Comparison of ENCODE assay signal across 8 mouse cellular contexts in genomic region chr5:139344687-139345363, GRCm38 (mm10). TPM values are rescaled to one million over a fixed set of nuclear protein-coding genes. Genes with fewer than 3 reads are reported as not detected.
A peak's percentile ranks its signal among the peaks of the same experiment; 100 is the strongest.
DNase-seq lines count a peak whose midpoint lies in the region; ATAC-seq and TF ChIP-seq lines count a peak whose summit lies in the region.

No protein-coding gene starts in this region.

- WGBS in heart, embryonic 12.5 days, result under 1% methylated on average over 33 of the region's 33 CpGs
- WGBS in kidney, postnatal 0 days, result under 1% methylated on average over 33 of the region's 33 CpGs
- WGBS in liver, embryonic 12.5 days (ENCODE audit: insufficient replicate concordance), result under 1% methylated on average over 33 of the region's 33 CpGs
- under 1% methylated on average over 33 of the region's 33 CpGs for WGBS in stomach, embryonic 15.5 days

- TF ChIP-seq CTCF in C2C12 (IDR thresholded peaks at IDR 0.05; ENCODE audit: control insufficient read depth, insufficient read depth, insufficient read length), result no peak
- no peak for TF ChIP-seq CTCF in brain, embryonic 14.5 days (IDR thresholded peaks at IDR 0.05; ENCODE audit: borderline replicate concordance, extremely low read depth, insufficient read depth, insufficient read length)
- no peak for TF ChIP-seq CTCF in kidney, postnatal 0 days (IDR thresholded peaks at IDR 0.05; ENCODE audit: low read depth)

- H3K9me3 ChIP-seq in erythroblast, embryonic 14.5 days (ENCODE audit: control insufficient read depth, low read length), result no peaks in the 10 kb centered on the region
- H3K9me3 ChIP-seq in heart, embryonic 12.5 days (replicated peaks), result no peaks in the 10 kb centered on the region
- no peaks in the 10 kb centered on the region for H3K9me3 ChIP-seq in kidney, postnatal 0 days (replicated peaks; ENCODE audit: low read length)
- no peaks in the 10 kb centered on the region for H3K9me3 ChIP-seq in liver, embryonic 12.5 days (replicated peaks)
- H3K9me3 ChIP-seq in stomach, embryonic 15.5 days, result no peaks in the 10 kb centered on the region

- peak overlapping the region; percentile 12; the same call in 1 of the 2 replicates for H3K27ac ChIP-seq in heart, embryonic 12.5 days (ENCODE audit: poor library complexity, severe bottlenecking)
- H3K27ac ChIP-seq in kidney, postnatal 0 days, result peak overlapping the region; percentile 89
- peak overlapping the region; percentile 80 for H3K27ac ChIP-seq in liver, embryonic 12.5 days
- peak overlapping the region; percentile 81 for H3K27ac ChIP-seq in stomach, embryonic 15.5 days

- H3K9ac ChIP-seq in heart, embryonic 12.5 days, result peak overlapping the region; percentile 85
- H3K9ac ChIP-seq in kidney, postnatal 0 days (ENCODE audit: low read depth, low read length), result peak overlapping the region; percentile 96
- peak overlapping the region; percentile 91 for H3K9ac ChIP-seq in liver, embryonic 12.5 days
- peak overlapping the region; percentile 70 for H3K9ac ChIP-seq in stomach, embryonic 15.5 days

- peaks cover 17% of the 10 kb centered on the region for H3K79me2 ChIP-seq in C2C12 (ENCODE audit: control insufficient read depth, insufficient read depth)

- H3K4me2 ChIP-seq in heart, embryonic 12.5 days, result peak overlapping the region; percentile 94
- peak overlapping the region; percentile 96 for H3K4me2 ChIP-seq in kidney, postnatal 0 days (ENCODE audit: low read length)
- peak overlapping the region; percentile 96 for H3K4me2 ChIP-seq in liver, embryonic 12.5 days
- peak overlapping the region; percentile 79 for H3K4me2 ChIP-seq in stomach, embryonic 15.5 days

- H3K36me3 ChIP-seq in C2C12 (ENCODE audit: control insufficient read depth, insufficient read depth), result peaks cover 20% of the 10 kb centered on the region
- H3K36me3 ChIP-seq in erythroblast, embryonic 14.5 days (ENCODE audit: control insufficient read depth), result peaks cover 32% of the 10 kb centered on the region
- H3K36me3 ChIP-seq in heart, embryonic 12.5 days, result peaks cover 27% of the 10 kb centered on the region
- peaks cover 19% of the 10 kb centered on the region; the same call in 1 of the 2 replicates for H3K36me3 ChIP-seq in kidney, postnatal 0 days (ENCODE audit: insufficient read depth, low read length)
- H3K36me3 ChIP-seq in liver, embryonic 12.5 days, result peaks cover 30% of the 10 kb centered on the region
- peaks cover 16% of the 10 kb centered on the region for H3K36me3 ChIP-seq in stomach, embryonic 15.5 days

- peak; percentile 95 for ATAC-seq in heart, embryonic 12.5 days (ENCODE audit: insufficient number of reproducible peaks, low FRiP score)
- peak; percentile 92 for ATAC-seq in kidney, postnatal 0 days (replicated peaks; ENCODE audit: low FRiP score, low read depth)
- peak; percentile 88 for ATAC-seq in liver, embryonic 12.5 days
- ATAC-seq in stomach, embryonic 15.5 days (ENCODE audit: insufficient read depth, low FRiP score, low read depth), result peak; percentile 90

- peak; percentile 50; the same call in 1 of the 2 replicates for TF ChIP-seq POLR2A in brain, embryonic 14.5 days (IDR thresholded peaks at IDR 0.05; ENCODE audit: borderline replicate concordance, extremely low read depth, insufficient read depth, insufficient read length, poor library complexity, severe bottlenecking)

- H3K27me3 ChIP-seq in C2C12 (ENCODE audit: control insufficient read depth, insufficient read depth, insufficient read length), result no peaks in the 10 kb centered on the region
- no peaks in the 10 kb centered on the region for H3K27me3 ChIP-seq in erythroblast, embryonic 14.5 days (ENCODE audit: control insufficient read depth)
- peaks cover 26% of the 10 kb centered on the region for H3K27me3 ChIP-seq in heart, embryonic 12.5 days (replicated peaks)
- no peaks in the 10 kb centered on the region for H3K27me3 ChIP-seq in kidney, postnatal 0 days (ENCODE audit: insufficient read depth, low read length)
- 0 out of 2 replicates have a peak, but pooled peaks cover 10% of the 10 kb centered on the region for H3K27me3 ChIP-seq in liver, embryonic 12.5 days (replicated peaks)
- H3K27me3 ChIP-seq in stomach, embryonic 15.5 days (replicated peaks), result no peaks in the 10 kb centered on the region

- H3K4me1 ChIP-seq in erythroblast, embryonic 14.5 days (ENCODE audit: control insufficient read depth), result peaks cover 56% of the 10 kb centered on the region
- H3K4me1 ChIP-seq in heart, embryonic 12.5 days (replicated peaks), result peaks cover 20% of the 10 kb centered on the region
- peaks cover 8% of the 10 kb centered on the region; the same call in 1 of the 2 replicates for H3K4me1 ChIP-seq in kidney, postnatal 0 days (replicated peaks; ENCODE audit: insufficient read depth, low read length)
- H3K4me1 ChIP-seq in liver, embryonic 12.5 days, result peaks cover 34% of the 10 kb centered on the region
- H3K4me1 ChIP-seq in stomach, embryonic 15.5 days, result peaks cover 8% of the 10 kb centered on the region

- H3ac ChIP-seq in C2C12 (ENCODE audit: control insufficient read depth, insufficient read length, low read depth), result peak overlapping the region; percentile 76

- peak; percentile 97 for DNase-seq in brain, embryonic 14.5 days (ENCODE audit: low read depth)
- DNase-seq in kidney, postnatal 0 days (ENCODE audit: low spot score), result peak; percentile 98
- DNase-seq in natural killer cell, adult 2 months (ENCODE audit: low spot score in 2 of 2), result peak; percentile 94 to 95

- H3K4me3 ChIP-seq in C2C12 (ENCODE audit: insufficient read depth, poor library complexity, severe bottlenecking), result peak overlapping the region; percentile 64
- peak overlapping the region; percentile 78 for H3K4me3 ChIP-seq in erythroblast, embryonic 14.5 days (replicated peaks)
- peak overlapping the region; percentile 75 for H3K4me3 ChIP-seq in heart, embryonic 12.5 days
- peak overlapping the region; percentile 91 for H3K4me3 ChIP-seq in kidney, postnatal 0 days (replicated peaks; ENCODE audit: low read depth, low read length)
- H3K4me3 ChIP-seq in liver, embryonic 12.5 days, result peak overlapping the region; percentile 86
- peak overlapping the region; percentile 59 for H3K4me3 ChIP-seq in stomach, embryonic 15.5 days (replicated peaks)

- H3K79me3 ChIP-seq in C2C12 (ENCODE audit: low read depth), result peaks cover 7% of the 10 kb centered on the region

TF ChIP-seq in C2C12, 6 proteins besides CTCF, POLR2A, EP300 and RAD21:
- TF ChIP-seq USF1 (IDR thresholded peaks at IDR 0.05; ENCODE audit: low read depth) (no peak), CEBPB (IDR thresholded peaks at IDR 0.05; ENCODE audit: low read depth) (peak; percentile 92), MAX (IDR thresholded peaks at IDR 0.05) (peak; percentile 14)
TF ChIP-seq in C2C12: peak in this region for 2.

RNA-seq across cellular contexts. Expression of gene Cox19, which starts 6.4 kb away (rescaled TPM):
- polyA plus RNA-seq in C2C12 (2012; fragmentation: generic; extraction: Trizol), result 52.9 TPM
- polyA plus RNA-seq in brain, embryonic 14.5 days (2012; rRNA removed), result 123 and 149 TPM in 2 replicates
- 5.5 and 10.5 TPM in 2 replicates for polyA plus RNA-seq in erythroblast, embryonic 14.5 days (2012)
- 66.2 and 72.6 TPM in 2 replicates for polyA plus RNA-seq in heart, embryonic 12.5 days (2016; fragmentation: Nextera tagmentation; extraction: Ambion mirVana)
- 116 TPM in 2 replicates for polyA plus RNA-seq in kidney, postnatal 0 days (2015; fragmentation: Nextera tagmentation; extraction: Ambion mirVana)
- polyA plus RNA-seq in liver, embryonic 12.5 days (2016; fragmentation: Nextera tagmentation; extraction: Ambion mirVana), result 72.3 and 73.8 TPM in 2 replicates
- polyA plus RNA-seq in stomach, embryonic 15.5 days (2015; fragmentation: Nextera tagmentation; extraction: Ambion mirVana), result 109 and 115 TPM in 2 replicates

RNA-seq across cellular contexts. Expression of gene Cyp2w1, which starts 7.6 kb away (rescaled TPM):
- polyA plus RNA-seq in C2C12 (2012; fragmentation: generic; extraction: Trizol), result not detected
- polyA plus RNA-seq in brain, embryonic 14.5 days (2012; rRNA removed), result 1.7 and 2.4 TPM in 2 replicates
- polyA plus RNA-seq in erythroblast, embryonic 14.5 days (2012), result 0.02 and 0.06 TPM in 2 replicates
- not detected in 2 replicates for polyA plus RNA-seq in heart, embryonic 12.5 days (2016; fragmentation: Nextera tagmentation; extraction: Ambion mirVana)
- polyA plus RNA-seq in kidney, postnatal 0 days (2015; fragmentation: Nextera tagmentation; extraction: Ambion mirVana), result not detected in 2 replicates
- not detected in 2 replicates for polyA plus RNA-seq in liver, embryonic 12.5 days (2016; fragmentation: Nextera tagmentation; extraction: Ambion mirVana)
- polyA plus RNA-seq in stomach, embryonic 15.5 days (2015; fragmentation: Nextera tagmentation; extraction: Ambion mirVana), result 8.5 and 11.6 TPM in 2 replicates

RNA-seq across cellular contexts. Expression of gene Adap1, which starts 19.4 kb away (rescaled TPM):
- 0.06 TPM for polyA plus RNA-seq in C2C12 (2012; fragmentation: generic; extraction: Trizol)
- polyA plus RNA-seq in brain, embryonic 14.5 days (2012; rRNA removed), result 40.8 and 66.4 TPM in 2 replicates
- polyA plus RNA-seq in erythroblast, embryonic 14.5 days (2012), result 0.13 and 0.17 TPM in 2 replicates
- 1.1 and 2.1 TPM in 2 replicates for polyA plus RNA-seq in heart, embryonic 12.5 days (2016; fragmentation: Nextera tagmentation; extraction: Ambion mirVana)
- polyA plus RNA-seq in kidney, postnatal 0 days (2015; fragmentation: Nextera tagmentation; extraction: Ambion mirVana), result 6.5 and 6.9 TPM in 2 replicates
- 6.7 and 7.3 TPM in 2 replicates for polyA plus RNA-seq in liver, embryonic 12.5 days (2016; fragmentation: Nextera tagmentation; extraction: Ambion mirVana)
- 12.3 and 13.0 TPM in 2 replicates for polyA plus RNA-seq in stomach, embryonic 15.5 days (2015; fragmentation: Nextera tagmentation; extraction: Ambion mirVana)

RNA-seq across cellular contexts. Expression of gene Gpr146, which starts 32.7 kb away (rescaled TPM):
- polyA plus RNA-seq in C2C12 (2012; fragmentation: generic; extraction: Trizol), result 1.7 TPM
- 1.5 and 2.0 TPM in 2 replicates for polyA plus RNA-seq in brain, embryonic 14.5 days (2012; rRNA removed)
- polyA plus RNA-seq in erythroblast, embryonic 14.5 days (2012), result 8.1 and 9.7 TPM in 2 replicates
- 8.2 and 8.5 TPM in 2 replicates for polyA plus RNA-seq in heart, embryonic 12.5 days (2016; fragmentation: Nextera tagmentation; extraction: Ambion mirVana)
- 7.6 and 7.8 TPM in 2 replicates for polyA plus RNA-seq in kidney, postnatal 0 days (2015; fragmentation: Nextera tagmentation; extraction: Ambion mirVana)
- polyA plus RNA-seq in liver, embryonic 12.5 days (2016; fragmentation: Nextera tagmentation; extraction: Ambion mirVana), result 18.3 and 19.3 TPM in 2 replicates
- polyA plus RNA-seq in stomach, embryonic 15.5 days (2015; fragmentation: Nextera tagmentation; extraction: Ambion mirVana), result 2.7 and 3.3 TPM in 2 replicates

Comparison
In these comparisons a context has a peak if more than half of its experiments do, and no peak if none do; other contexts are left out.
1. Peak in every context shown above with its lines: DNase-seq, ATAC-seq, H3K4me3 ChIP-seq and H3K27ac ChIP-seq.
2. H3K27ac ChIP-seq: peak in every context shown above with its lines; median percentile 89 in kidney, postnatal 0 days; 81 in stomach, embryonic 15.5 days; 80 in liver, embryonic 12.5 days; 12 in heart, embryonic 12.5 days.